Mouse (Mus musculus): ENCODE data around the gene 4930442H23Rik. TPM values are rescaled to one million over a fixed set of nuclear protein-coding genes. Genes with fewer than 3 reads are reported as not detected.
"Not testable (repeated sequence)": the region's sequence is repeated elsewhere in the genome, so short reads cannot be mapped to it uniquely, and the experiment has no call there.

Gene 4930442H23Rik
- polyA plus RNA-seq (2016; fragmentation: Nextera tagmentation; extraction: Ambion mirVana): 0.09 TPM in 1 of 2 replicates, not detected in the other

GRCm38 (mm10) chr10:81183805-81184204 lies at the start of gene 4930442H23Rik:
Gene 4930442H23Rik, minus strand, starts transcription at chr10:81183849.
- WGBS: 87% methylated on average over 5 of the region's 5 CpGs
- DNase-seq (ENCODE audit: low spot score): no peak
- Histone ChIP-seq H3K4me3 (peak within 1 kb of the TSS; percentile 73), H3K4me1 (peaks cover 46% of the 10 kb centered on the region), H3K36me3 (peaks cover 80% of the 10 kb centered on the region), H3K27ac (replicated peaks) (peak within 1 kb of the TSS; percentile 88), H3K9me3 (replicated peaks) (no peaks in the 10 kb centered on the region), H3K27me3 (ENCODE audit: low read depth, poor library complexity, severe bottlenecking) (no peaks in the 10 kb centered on the region)

GRCm38 (mm10) chr10:81233226-81233585 lies 49.6 kb upstream of the 4930442H23Rik start:
- Histone ChIP-seq H3K27me3 (ENCODE audit: low read depth, poor library complexity, severe bottlenecking) (peaks cover 61% of the 10 kb centered on the region), H3K27ac (replicated peaks) (peak overlapping the region; percentile 92)
- 2% methylated on average over 26 of the region's 28 CpGs for WGBS

GRCm38 (mm10) chr10:81232580-81233225 lies 49.1 kb upstream of the 4930442H23Rik start, which contains the start of gene Zfr2:
Gene Zfr2, plus strand, starts transcription at chr10:81233155.
- Histone ChIP-seq H3K4me1 (peaks cover 46% of the 10 kb centered on the region), H3K4me3 (peak within 1 kb of the TSS; percentile 81), H3K27me3 (ENCODE audit: low read depth, poor library complexity, severe bottlenecking) (peaks cover 56% of the 10 kb centered on the region), H3K36me3 (no peaks in the 10 kb centered on the region), H3K27ac (replicated peaks) (peak within 1 kb of the TSS; percentile 92), H3K9me3 (replicated peaks) (no peaks in the 10 kb centered on the region)
- peak; percentile 84 for DNase-seq (ENCODE audit: low spot score)
- 8% methylated on average over 29 of the region's 29 CpGs for WGBS

More at GRCm38 (mm10) chr10:81233226-81233585, 49.6 kb upstream of the 4930442H23Rik start:
- DNase-seq (ENCODE audit: low spot score): no peak
- Histone ChIP-seq H3K4me3 (peak overlapping the region; percentile 81), H3K9me3 (replicated peaks) (no peaks in the 10 kb centered on the region), H3K36me3 (no peaks in the 10 kb centered on the region), H3K4me1 (peaks cover 50% of the 10 kb centered on the region)

GRCm38 (mm10) chr10:81231436-81231835 lies 47.8 kb upstream of the 4930442H23Rik start:
- Histone ChIP-seq H3K36me3 (no peaks in the 10 kb centered on the region), H3K27me3 (ENCODE audit: low read depth, poor library complexity, severe bottlenecking) (peaks cover 47% of the 10 kb centered on the region), H3K4me1 (peaks cover 37% of the 10 kb centered on the region), H3K9me3 (replicated peaks) (no peaks in the 10 kb centered on the region), H3K27ac (replicated peaks) (no peak overlapping the region), H3K4me3 (peak overlapping the region; percentile 65)
- 54% methylated on average over 7 of the region's 7 CpGs for WGBS
- no peak for DNase-seq (ENCODE audit: low spot score)

GRCm38 (mm10) chr10:81230438-81231332 lies 47.0 kb upstream of the 4930442H23Rik start, which contains the start of gene Atcay:
Gene Atcay, minus strand, starts transcription at chr10:81230833.
- DNase-seq (ENCODE audit: low spot score): peak; percentile 72
- Histone ChIP-seq H3K27me3 (ENCODE audit: low read depth, poor library complexity, severe bottlenecking) (peaks cover 42% of the 10 kb centered on the region), H3K4me1 (peaks cover 37% of the 10 kb centered on the region), H3K9me3 (replicated peaks) (no peaks in the 10 kb centered on the region), H3K27ac (replicated peaks) (peak within 1 kb of the TSS; percentile 86), H3K36me3 (no peaks in the 10 kb centered on the region), H3K4me3 (peak within 1 kb of the TSS; percentile 65)
- 7% methylated on average over 27 of the region's 27 CpGs for WGBS

- DNase-seq (ENCODE audit: low spot score): no peak
- peaks cover 37% of the 10 kb centered on the region for H3K4me1 ChIP-seq
- H3K4me3 ChIP-seq: peak overlapping the region; percentile 65
- no peaks in the 10 kb centered on the region for H3K36me3 ChIP-seq
- peaks cover 42% of the 10 kb centered on the region for H3K27me3 ChIP-seq (ENCODE audit: low read depth, poor library complexity, severe bottlenecking)
- 13% methylated on average over 20 of the region's 20 CpGs for WGBS
- peak overlapping the region; percentile 86 for H3K27ac ChIP-seq (replicated peaks)
- H3K9me3 ChIP-seq (replicated peaks): no peaks in the 10 kb centered on the region
These were observed 46.2 kb upstream of the 4930442H23Rik start for GRCm38 (mm10) chr10:81229735-81230437.

GRCm38 (mm10) chr10:81223731-81224130 lies 40.1 kb upstream of the 4930442H23Rik start:
- not testable (repeated sequence) for H3K27me3 ChIP-seq (ENCODE audit: low read depth, poor library complexity, severe bottlenecking); H3K27ac ChIP-seq (replicated peaks); DNase-seq (ENCODE audit: low spot score); H3K9me3 ChIP-seq (replicated peaks); H3K4me3 ChIP-seq; H3K4me1 ChIP-seq
- H3K36me3 ChIP-seq: peaks cover 14% of the 10 kb centered on the region; the same call in 1 of the 2 replicates
- 79% methylated on average over 2 of the region's 2 CpGs for WGBS

GRCm38 (mm10) chr10:81221402-81222015 lies 37.9 kb upstream of the 4930442H23Rik start:
- no peak overlapping the region for H3K27ac ChIP-seq (replicated peaks)
- H3K27me3 ChIP-seq (ENCODE audit: low read depth, poor library complexity, severe bottlenecking): no peaks in the 10 kb centered on the region
- no peaks in the 10 kb centered on the region for H3K4me1 ChIP-seq
- no peaks in the 10 kb centered on the region for H3K9me3 ChIP-seq (replicated peaks)
- peaks cover 22% of the 10 kb centered on the region; the same call in 1 of the 2 replicates for H3K36me3 ChIP-seq
- WGBS: 90% methylated on average over 5 of the region's 5 CpGs
- DNase-seq (ENCODE audit: low spot score): no peak
- H3K4me3 ChIP-seq: no peak overlapping the region

- no peaks in the 10 kb centered on the region for H3K27me3 ChIP-seq (ENCODE audit: low read depth, poor library complexity, severe bottlenecking)
- peak; percentile 47 for DNase-seq (ENCODE audit: low spot score)
- no peaks in the 10 kb centered on the region for H3K9me3 ChIP-seq (replicated peaks)
- no peak overlapping the region for H3K27ac ChIP-seq (replicated peaks)
- H3K4me3 ChIP-seq: no peak overlapping the region
- 44% methylated on average over 7 of the region's 7 CpGs for whole genome bisulfite sequencing
- peaks cover 35% of the 10 kb centered on the region for H3K36me3 ChIP-seq
- no peaks in the 10 kb centered on the region for H3K4me1 ChIP-seq
These were observed 34.3 kb upstream of the 4930442H23Rik start for GRCm38 (mm10) chr10:81217964-81218363.

GRCm38 (mm10) chr10:81217267-81217666 lies 33.6 kb upstream of the 4930442H23Rik start:
- not testable (repeated sequence) for H3K9me3 ChIP-seq (replicated peaks); DNase-seq (ENCODE audit: low spot score); H3K27me3 ChIP-seq (ENCODE audit: low read depth, poor library complexity, severe bottlenecking); H3K4me3 ChIP-seq; H3K4me1 ChIP-seq; H3K27ac ChIP-seq (replicated peaks)
- 24% methylated on average over 1 of the region's 1 CpGs for WGBS
- H3K36me3 ChIP-seq: peaks cover 42% of the 10 kb centered on the region

- Histone ChIP-seq H3K9me3 (replicated peaks) (no peaks in the 10 kb centered on the region; the same call in 1 of the 2 replicates), H3K27ac (replicated peaks) (no peak overlapping the region), H3K36me3 (peaks cover 44% of the 10 kb centered on the region), H3K4me1 (no peaks in the 10 kb centered on the region), H3K4me3 (no peak overlapping the region), H3K27me3 (ENCODE audit: low read depth, poor library complexity, severe bottlenecking) (no peaks in the 10 kb centered on the region)
- DNase-seq (ENCODE audit: low spot score): no peak
- 88% methylated on average over 6 of the region's 6 CpGs for WGBS
These were observed 33.2 kb upstream of the 4930442H23Rik start for GRCm38 (mm10) chr10:81216810-81217209.

GRCm38 (mm10) chr10:81216260-81216659 lies 32.6 kb upstream of the 4930442H23Rik start:
- H3K36me3 ChIP-seq: peaks cover 43% of the 10 kb centered on the region
- WGBS: 94% methylated on average over 6 of the region's 6 CpGs
- no peaks in the 10 kb centered on the region; the same call in 1 of the 2 replicates for H3K9me3 ChIP-seq (replicated peaks)
- H3K4me3 ChIP-seq: no peak overlapping the region
- DNase-seq (ENCODE audit: low spot score): no peak
- no peaks in the 10 kb centered on the region for H3K27me3 ChIP-seq (ENCODE audit: low read depth, poor library complexity, severe bottlenecking)
- H3K4me1 ChIP-seq: no peaks in the 10 kb centered on the region
- H3K27ac ChIP-seq (replicated peaks): no peak overlapping the region
